21 mouse cellular contexts compared by ENCODE assay signal in genomic region chr4:46347580-46348515, GRCm38 (mm10). TPM values are rescaled to one million over a fixed set of nuclear protein-coding genes. Genes with fewer than 3 reads are reported as not detected.
DNase-seq lines count a peak whose midpoint lies in the region; ATAC-seq lines count a peak whose summit lies in the region.
"Had no signal": no experiment of that assay in that cellular context is flagged by ENCODE, and none has a peak within 500 bp of the region (broad histone marks: within the 10 kb centered on the region; RNA-seq: fewer than 3 reads in every experiment).

No protein-coding gene starts in this region.

- 2% methylated on average over 41 of the region's 41 CpGs for WGBS in forebrain, embryonic 14.5 days
- 1% methylated on average over 41 of the region's 41 CpGs for WGBS in forebrain, embryonic 15.5 days
- 2% methylated on average over 41 of the region's 41 CpGs for WGBS in midbrain, embryonic 14.5 days
- 2% methylated on average over 41 of the region's 41 CpGs for WGBS in midbrain, embryonic 15.5 days
- 3% methylated on average over 41 of the region's 41 CpGs for WGBS in embryonic facial prominence, embryonic 14.5 days

- H3K4me2 ChIP-seq in forebrain, embryonic 14.5 days (ENCODE audit: low read length), result no peak overlapping the region
- H3K4me2 ChIP-seq in forebrain, embryonic 15.5 days (replicated peaks), result no peak overlapping the region
- no peak overlapping the region for H3K4me2 ChIP-seq in midbrain, embryonic 14.5 days (ENCODE audit: low read length)
- no peak overlapping the region for H3K4me2 ChIP-seq in midbrain, embryonic 15.5 days
- H3K4me2 ChIP-seq in embryonic facial prominence, embryonic 14.5 days (ENCODE audit: low read depth, low read length), result peak overlapping the region; percentile 2; the same call in 1 of the 2 replicates
- H3K4me2 ChIP-seq: limb, embryonic 15.5 days had no signal

- no peaks in the 10 kb centered on the region for H3K36me3 ChIP-seq in forebrain, embryonic 14.5 days (ENCODE audit: control insufficient read depth, insufficient read depth, low read length)
- no peaks in the 10 kb centered on the region for H3K36me3 ChIP-seq in forebrain, embryonic 15.5 days
- H3K36me3 ChIP-seq in midbrain, embryonic 14.5 days (ENCODE audit: control insufficient read depth, insufficient read depth, low read length), result no peaks in the 10 kb centered on the region
- no peaks in the 10 kb centered on the region for H3K36me3 ChIP-seq in midbrain, embryonic 15.5 days (replicated peaks)
- H3K36me3 ChIP-seq in embryonic facial prominence, embryonic 14.5 days (ENCODE audit: control insufficient read depth, insufficient read depth, low read length), result no peaks in the 10 kb centered on the region
- H3K36me3 ChIP-seq: heart, embryonic 10.5 days; limb, embryonic 15.5 days had no signal

- H3K4me1 ChIP-seq in forebrain, embryonic 14.5 days (ENCODE audit: control insufficient read depth, insufficient read depth, low read length), result no peaks in the 10 kb centered on the region
- peaks cover 21% of the 10 kb centered on the region for H3K4me1 ChIP-seq in forebrain, embryonic 15.5 days
- H3K4me1 ChIP-seq in midbrain, embryonic 14.5 days (ENCODE audit: control insufficient read depth, insufficient read depth, low read length), result no peaks in the 10 kb centered on the region
- peaks cover 19% of the 10 kb centered on the region for H3K4me1 ChIP-seq in midbrain, embryonic 15.5 days
- no peaks in the 10 kb centered on the region; the same call in 1 of the 2 replicates for H3K4me1 ChIP-seq in embryonic facial prominence, embryonic 14.5 days (ENCODE audit: control insufficient read depth, insufficient read depth, low read length)

- no peaks in the 10 kb centered on the region for H3K9me3 ChIP-seq in forebrain, embryonic 14.5 days (replicated peaks; ENCODE audit: control insufficient read depth, low read length)
- H3K9me3 ChIP-seq in forebrain, embryonic 15.5 days, result no peaks in the 10 kb centered on the region
- no peaks in the 10 kb centered on the region for H3K9me3 ChIP-seq in midbrain, embryonic 14.5 days (ENCODE audit: control insufficient read depth, low read length)
- no peaks in the 10 kb centered on the region for H3K9me3 ChIP-seq in midbrain, embryonic 15.5 days
- H3K9me3 ChIP-seq in embryonic facial prominence, embryonic 14.5 days (ENCODE audit: control insufficient read depth, low read length), result no peaks in the 10 kb centered on the region
- H3K9me3 ChIP-seq: heart, embryonic 10.5 days; limb, embryonic 15.5 days had no signal

- H3K27ac ChIP-seq in forebrain, embryonic 14.5 days (ENCODE audit: low read depth, low read length), result no peak overlapping the region
- H3K27ac ChIP-seq in forebrain, embryonic 15.5 days (replicated peaks), result no peak overlapping the region
- no peak overlapping the region for H3K27ac ChIP-seq in midbrain, embryonic 14.5 days (replicated peaks; ENCODE audit: low read depth, low read length)
- no peak overlapping the region for H3K27ac ChIP-seq in midbrain, embryonic 15.5 days
- no peak overlapping the region for H3K27ac ChIP-seq in embryonic facial prominence, embryonic 14.5 days (replicated peaks; ENCODE audit: low read depth, low read length)
- H3K27ac ChIP-seq: heart, embryonic 10.5 days; limb, embryonic 15.5 days; stomach, postnatal 0 days had no signal

- no peak overlapping the region for H3K9ac ChIP-seq in forebrain, embryonic 14.5 days (ENCODE audit: low read length)
- no peak overlapping the region for H3K9ac ChIP-seq in forebrain, embryonic 15.5 days (replicated peaks)
- H3K9ac ChIP-seq in midbrain, embryonic 14.5 days (replicated peaks; ENCODE audit: low read length), result no peak overlapping the region
- no peak overlapping the region for H3K9ac ChIP-seq in midbrain, embryonic 15.5 days
- no peak overlapping the region for H3K9ac ChIP-seq in embryonic facial prominence, embryonic 14.5 days (ENCODE audit: low read depth, low read length)
- H3K9ac ChIP-seq: limb, embryonic 15.5 days had no signal

- ATAC-seq in forebrain, embryonic 14.5 days, result no peak
- ATAC-seq in forebrain, embryonic 15.5 days (replicated peaks), result no peak
- no peak for ATAC-seq in midbrain, embryonic 14.5 days (ENCODE audit: low FRiP score, low TSS enrichment)
- no peak for ATAC-seq in midbrain, embryonic 15.5 days (replicated peaks)
- no peak for ATAC-seq in embryonic facial prominence, embryonic 14.5 days (ENCODE audit: low read depth)
- ATAC-seq: hindbrain, embryonic 16.5 days had no signal

- peaks cover 85% of the 10 kb centered on the region for H3K27me3 ChIP-seq in forebrain, embryonic 14.5 days (replicated peaks; ENCODE audit: control insufficient read depth, insufficient read depth, low read length)
- peaks cover 87% of the 10 kb centered on the region for H3K27me3 ChIP-seq in forebrain, embryonic 15.5 days
- peaks cover 87% of the 10 kb centered on the region for H3K27me3 ChIP-seq in midbrain, embryonic 14.5 days (ENCODE audit: control insufficient read depth, insufficient read depth, low read length)
- H3K27me3 ChIP-seq in midbrain, embryonic 15.5 days (replicated peaks), result peaks cover 95% of the 10 kb centered on the region
- peaks cover 94% of the 10 kb centered on the region for H3K27me3 ChIP-seq in embryonic facial prominence, embryonic 14.5 days (replicated peaks; ENCODE audit: control insufficient read depth, insufficient read depth, low read length)

- H3K4me3 ChIP-seq in forebrain, embryonic 14.5 days (ENCODE audit: low read depth, low read length), result no peak overlapping the region
- no peak overlapping the region for H3K4me3 ChIP-seq in forebrain, embryonic 15.5 days
- no peak overlapping the region for H3K4me3 ChIP-seq in midbrain, embryonic 14.5 days (replicated peaks; ENCODE audit: low read depth, low read length)
- H3K4me3 ChIP-seq in midbrain, embryonic 15.5 days, result no peak overlapping the region
- 0 out of 2 replicates have a peak overlapping the region, but pooled peaks have one; percentile 6 for H3K4me3 ChIP-seq in embryonic facial prominence, embryonic 14.5 days (ENCODE audit: low read depth, low read length)
- H3K4me3 ChIP-seq: heart, embryonic 10.5 days; limb, embryonic 15.5 days had no signal

- peak; percentile 57 for DNase-seq in forebrain, embryonic 14.5 days (ENCODE audit: low spot score)
- peak; percentile 35 for DNase-seq in midbrain, embryonic 14.5 days
- no peak for DNase-seq in embryonic facial prominence, embryonic 14.5 days (ENCODE audit: low spot score)
- no peak for DNase-seq in yolk sac, embryonic 10.5 days (ENCODE audit: low spot score)
- no peak for DNase-seq in natural killer cell, adult 2 months (ENCODE audit: low spot score in 2 of 2)
- DNase-seq: adrenal gland, postnatal 14 days; cerebellum, adult 18-20 months; heart, postnatal 14 days; kidney, adult 8-10 months; kidney, postnatal 36 days; layer of hippocampus, adult 9-11 months; lung, postnatal 14 days; thymus, postnatal 14 days had no signal

RNA-seq across cellular contexts. Expression of gene Foxe1, which starts 4.4 kb away (rescaled TPM):
- not detected in 2 replicates for polyA plus RNA-seq in forebrain, embryonic 14.5 days (2014; fragmentation: Nextera tagmentation; extraction: Ambion mirVana)
- polyA plus RNA-seq in forebrain, embryonic 15.5 days (2015; fragmentation: Nextera tagmentation; extraction: Ambion mirVana), result not detected in 2 replicates
- polyA plus RNA-seq in midbrain, embryonic 14.5 days (2014; fragmentation: Nextera tagmentation; extraction: Ambion mirVana), result not detected in 2 replicates
- not detected in 2 replicates for polyA plus RNA-seq in midbrain, embryonic 15.5 days (2015; fragmentation: Nextera tagmentation; extraction: Ambion mirVana)
- polyA plus RNA-seq in embryonic facial prominence, embryonic 14.5 days (2014; fragmentation: Nextera tagmentation; extraction: Ambion mirVana), result 1.6 and 1.7 TPM in 2 replicates
- polyA plus RNA-seq: cortical plate, adult 2 months; hindbrain, embryonic 16.5 days; liver, embryonic 16.5 days had no signal

RNA-seq across cellular contexts. Expression of gene Trmo, which starts 41.4 kb away (rescaled TPM):
- polyA plus RNA-seq in forebrain, embryonic 14.5 days (2014; fragmentation: Nextera tagmentation; extraction: Ambion mirVana), result 13.2 and 15.0 TPM in 2 replicates
- polyA plus RNA-seq in forebrain, embryonic 15.5 days (2015; fragmentation: Nextera tagmentation; extraction: Ambion mirVana), result 11.5 and 12.7 TPM in 2 replicates
- polyA plus RNA-seq in midbrain, embryonic 14.5 days (2014; fragmentation: Nextera tagmentation; extraction: Ambion mirVana), result 8.6 and 10.1 TPM in 2 replicates
- 9.2 and 9.4 TPM in 2 replicates for polyA plus RNA-seq in midbrain, embryonic 15.5 days (2015; fragmentation: Nextera tagmentation; extraction: Ambion mirVana)
- 8.8 and 10.0 TPM in 2 replicates for polyA plus RNA-seq in embryonic facial prominence, embryonic 14.5 days (2014; fragmentation: Nextera tagmentation; extraction: Ambion mirVana)

Comparison
In these comparisons a context has a peak if more than half of its experiments do, and no peak if none do; other contexts are left out.
1. DNase-seq: peak in forebrain, embryonic 14.5 days (single experiment) and midbrain, embryonic 14.5 days (single experiment); none in embryonic facial prominence, embryonic 14.5 days (single experiment), yolk sac, embryonic 10.5 days (single experiment) and natural killer cell, adult 2 months (0 of 2).